Mouse (Mus musculus): ENCODE measurements around the gene Gm9903. TPM values are rescaled to one million over a fixed set of nuclear protein-coding genes. Genes with fewer than 3 reads are reported as not detected.

Gm9903 gene
- polyA plus RNA-seq, 1 experiment from 2014 or later, result 0.29 TPM

GRCm38 (mm10) chr5:33635361-33635760 is 5.6 kb downstream of the Gm9903 start:
- Histone ChIP-seq H3K9ac (replicated peaks; ENCODE audit: low read length) (no peak overlapping the region), H3K27me3 (ENCODE audit: insufficient read depth, low read length) (no peaks in the 10 kb centered on the region), H3K9me3 (ENCODE audit: low read length) (no peaks in the 10 kb centered on the region), H3K4me1 (ENCODE audit: insufficient read depth, low read length) (peaks cover 6% of the 10 kb centered on the region), H3K4me3 (ENCODE audit: low read length) (no peak overlapping the region), H3K36me3 (ENCODE audit: insufficient read depth, low read length) (peaks cover 16% of the 10 kb centered on the region), H3K4me2 (replicated peaks; ENCODE audit: low read depth, low read length) (no peak overlapping the region), H3K27ac (ENCODE audit: low read length) (no peak overlapping the region)
- 90% methylated on average over 3 of the region's 3 CpGs for WGBS
- ATAC-seq (ENCODE audit: low FRiP score, low TSS enrichment), result no peak

GRCm38 (mm10) chr5:33637606-33638350 is 8.1 kb downstream of the Gm9903 start:
- no peak overlapping the region for H3K4me3 ChIP-seq (ENCODE audit: low read length)
- H3K4me1 ChIP-seq (ENCODE audit: insufficient read depth, low read length), result no peaks in the 10 kb centered on the region
- no peak for ATAC-seq (ENCODE audit: low FRiP score, low TSS enrichment)
- no peak overlapping the region for H3K4me2 ChIP-seq (replicated peaks; ENCODE audit: low read depth, low read length)
- H3K27ac ChIP-seq (ENCODE audit: low read length), result no peak overlapping the region
- no peak overlapping the region for H3K9ac ChIP-seq (replicated peaks; ENCODE audit: low read length)
- H3K36me3 ChIP-seq (ENCODE audit: insufficient read depth, low read length), result peaks cover 36% of the 10 kb centered on the region
- 78% methylated on average over 3 of the region's 3 CpGs for WGBS
- no peaks in the 10 kb centered on the region for H3K9me3 ChIP-seq (ENCODE audit: low read length)
- H3K27me3 ChIP-seq (ENCODE audit: insufficient read depth, low read length), result no peaks in the 10 kb centered on the region

GRCm38 (mm10) chr5:33638826-33639225 is 9.1 kb downstream of the Gm9903 start:
- H3K27ac ChIP-seq (ENCODE audit: low read length), result no peak overlapping the region
- 52% methylated on average over 4 of the region's 4 CpGs for whole genome bisulfite sequencing
- ATAC-seq (ENCODE audit: low FRiP score, low TSS enrichment), result no peak
- no peak overlapping the region for H3K9ac ChIP-seq (replicated peaks; ENCODE audit: low read length)
- H3K36me3 ChIP-seq (ENCODE audit: insufficient read depth, low read length), result peaks cover 46% of the 10 kb centered on the region
- H3K9me3 ChIP-seq (ENCODE audit: low read length), result no peaks in the 10 kb centered on the region
- H3K4me2 ChIP-seq (replicated peaks; ENCODE audit: low read depth, low read length), result no peak overlapping the region
- H3K4me3 ChIP-seq (ENCODE audit: low read length), result no peak overlapping the region
- H3K4me1 ChIP-seq (ENCODE audit: insufficient read depth, low read length), result no peaks in the 10 kb centered on the region
- no peaks in the 10 kb centered on the region for H3K27me3 ChIP-seq (ENCODE audit: insufficient read depth, low read length)

GRCm38 (mm10) chr5:33640652-33641051 is 10.9 kb downstream of the Gm9903 start:
- Histone ChIP-seq H3K4me3 (ENCODE audit: low read length) (no peak overlapping the region), H3K4me1 (ENCODE audit: insufficient read depth, low read length) (no peaks in the 10 kb centered on the region), H3K9ac (replicated peaks; ENCODE audit: low read length) (no peak overlapping the region), H3K27me3 (ENCODE audit: insufficient read depth, low read length) (no peaks in the 10 kb centered on the region), H3K4me2 (replicated peaks; ENCODE audit: low read depth, low read length) (no peak overlapping the region), H3K9me3 (ENCODE audit: low read length) (no peaks in the 10 kb centered on the region), H3K36me3 (ENCODE audit: insufficient read depth, low read length) (peaks cover 57% of the 10 kb centered on the region), H3K27ac (ENCODE audit: low read length) (no peak overlapping the region)
- WGBS, result 40% methylated on average over 3 of the region's 3 CpGs
- ATAC-seq (ENCODE audit: low FRiP score, low TSS enrichment), result no peak

GRCm38 (mm10) chr5:33651017-33651416 is 21.3 kb downstream of the Gm9903 start:
- H3K9me3 ChIP-seq (ENCODE audit: low read length), result no peaks in the 10 kb centered on the region
- no peak for ATAC-seq (ENCODE audit: low FRiP score, low TSS enrichment)
- H3K9ac ChIP-seq (replicated peaks; ENCODE audit: low read length), result peak overlapping the region; percentile 85
- peaks cover 32% of the 10 kb centered on the region for H3K4me1 ChIP-seq (ENCODE audit: insufficient read depth, low read length)
- peaks cover 42% of the 10 kb centered on the region for H3K36me3 ChIP-seq (ENCODE audit: insufficient read depth, low read length)
- H3K27me3 ChIP-seq (ENCODE audit: insufficient read depth, low read length), result no peaks in the 10 kb centered on the region
- 6% methylated on average over 2 of the region's 2 CpGs for WGBS
- peak overlapping the region; percentile 96 for H3K27ac ChIP-seq (ENCODE audit: low read length)
- peak overlapping the region; percentile 86 for H3K4me2 ChIP-seq (replicated peaks; ENCODE audit: low read depth, low read length)
- H3K4me3 ChIP-seq (ENCODE audit: low read length), result peak overlapping the region; percentile 82

- Histone ChIP-seq H3K4me1 (ENCODE audit: insufficient read depth, low read length) (peaks cover 37% of the 10 kb centered on the region), H3K9ac (replicated peaks; ENCODE audit: low read length) (peak overlapping the region; percentile 85), H3K4me2 (replicated peaks; ENCODE audit: low read depth, low read length) (peak overlapping the region; percentile 86), H3K27me3 (ENCODE audit: insufficient read depth, low read length) (no peaks in the 10 kb centered on the region), H3K36me3 (ENCODE audit: insufficient read depth, low read length) (peaks cover 37% of the 10 kb centered on the region), H3K27ac (ENCODE audit: low read length) (peak overlapping the region; percentile 96), H3K4me3 (ENCODE audit: low read length) (peak overlapping the region; percentile 82), H3K9me3 (ENCODE audit: low read length) (no peaks in the 10 kb centered on the region)
- WGBS, result under 1% methylated on average over 11 of the region's 11 CpGs
- no peak; the same call in 1 of the 2 replicates for ATAC-seq (ENCODE audit: low FRiP score, low TSS enrichment)
Measured at GRCm38 (mm10) chr5:33651541-33651920, 21.8 kb downstream of the Gm9903 start.

GRCm38 (mm10) chr5:33651921-33652782 is 22.4 kb downstream of the Gm9903 start, which contains the start of gene Slbp:
Gene Slbp (minus strand): TSS chr5:33652574.
- WGBS, result under 1% methylated on average over 82 of the region's 82 CpGs
- H3K27ac ChIP-seq (ENCODE audit: low read length), result peak within 1 kb of the TSS; percentile 96
- peak within 1 kb of the TSS; percentile 82 for H3K4me3 ChIP-seq (ENCODE audit: low read length)
- no peaks in the 10 kb centered on the region for H3K27me3 ChIP-seq (ENCODE audit: insufficient read depth, low read length)
- peaks cover 43% of the 10 kb centered on the region for H3K4me1 ChIP-seq (ENCODE audit: insufficient read depth, low read length)
- peak within 1 kb of the TSS; percentile 85 for H3K9ac ChIP-seq (replicated peaks; ENCODE audit: low read length)
- ATAC-seq (ENCODE audit: low FRiP score, low TSS enrichment), result peak; percentile 97
- peak within 1 kb of the TSS; percentile 86 for H3K4me2 ChIP-seq (replicated peaks; ENCODE audit: low read depth, low read length)
- peaks cover 36% of the 10 kb centered on the region for H3K36me3 ChIP-seq (ENCODE audit: insufficient read depth, low read length)
- H3K9me3 ChIP-seq (ENCODE audit: low read length), result no peaks in the 10 kb centered on the region

- Histone ChIP-seq H3K4me1 (ENCODE audit: insufficient read depth, low read length) (peaks cover 43% of the 10 kb centered on the region), H3K9ac (replicated peaks; ENCODE audit: low read length) (peak overlapping the region; percentile 63), H3K9me3 (ENCODE audit: low read length) (no peaks in the 10 kb centered on the region), H3K27me3 (ENCODE audit: insufficient read depth, low read length) (no peaks in the 10 kb centered on the region), H3K36me3 (ENCODE audit: insufficient read depth, low read length) (peaks cover 30% of the 10 kb centered on the region), H3K4me3 (ENCODE audit: low read length) (peak overlapping the region; percentile 82), H3K27ac (ENCODE audit: low read length) (peak overlapping the region; percentile 84), H3K4me2 (replicated peaks; ENCODE audit: low read depth, low read length) (peak overlapping the region; percentile 86)
- 1% methylated on average over 9 of the region's 9 CpGs for WGBS
- peak; percentile 13 for ATAC-seq (ENCODE audit: low FRiP score, low TSS enrichment)
Measured at GRCm38 (mm10) chr5:33652783-33653173, 23.1 kb downstream of the Gm9903 start.

GRCm38 (mm10) chr5:33654424-33654823 is 24.7 kb downstream of the Gm9903 start:
- H3K9me3 ChIP-seq (ENCODE audit: low read length), result no peaks in the 10 kb centered on the region
- peaks cover 17% of the 10 kb centered on the region for H3K36me3 ChIP-seq (ENCODE audit: insufficient read depth, low read length)
- no peak for ATAC-seq (ENCODE audit: low FRiP score, low TSS enrichment)
- no peak overlapping the region for H3K4me3 ChIP-seq (ENCODE audit: low read length)
- H3K4me2 ChIP-seq (replicated peaks; ENCODE audit: low read depth, low read length), result no peak overlapping the region
- peaks cover 46% of the 10 kb centered on the region for H3K4me1 ChIP-seq (ENCODE audit: insufficient read depth, low read length)
- no peak overlapping the region for H3K9ac ChIP-seq (replicated peaks; ENCODE audit: low read length)
- 95% methylated on average over 13 of the region's 13 CpGs for WGBS
- H3K27me3 ChIP-seq (ENCODE audit: insufficient read depth, low read length), result no peaks in the 10 kb centered on the region
- no peak overlapping the region for H3K27ac ChIP-seq (ENCODE audit: low read length)
